Mouse (Mus musculus) embryonic facial prominence, embryonic 14.5 days (tissue): ENCODE measurements around the gene Acox1. TPM values are rescaled to one million over a fixed set of nuclear protein-coding genes. Genes with fewer than 3 reads are reported as not detected.

ENCODE experiments used
- ATAC-seq: fragments of 200-750 bp; cut with Nextera tagmentation; 2 replicates; pipeline ENCODE4 v1.8.0; 2017; ENCODE audit warnings: low read depth, moderate number of reproducible peaks, moderate TSS enrichment
- DNase-seq: peaks from one replicate; pipeline ENCODE4 v3.0.0-alpha.2; 2015; ENCODE audit warnings: low spot score
- H3K27ac ChIP-seq: fragments of 300-500 bp; sonication (generic); replicated peaks from 2 replicates; pipeline ENCODE4 v1.5.1; 2014; ENCODE audit warnings: low read depth, mild to moderate bottlenecking, low read length, moderate library complexity
- H3K27me3 ChIP-seq: fragments of 300-500 bp; sonication (generic); replicated peaks from 2 replicates; pipeline ENCODE4 v1.6.1; 2014; ENCODE audit warnings: low read length; ENCODE audit not compliant: control insufficient read depth, insufficient read depth
- H3K36me3 ChIP-seq: fragments of 300-500 bp; sonication (generic); 2 replicates; pipeline ENCODE4 v1.6.1; 2014; ENCODE audit warnings: low read length, mixed read lengths; ENCODE audit not compliant: control insufficient read depth, insufficient read depth
- H3K4me1 ChIP-seq: fragments of 300-500 bp; sonication (generic); 2 replicates; pipeline ENCODE4 v1.6.1; 2014; ENCODE audit warnings: antibody characterized with exemption, low read length; ENCODE audit not compliant: control insufficient read depth, insufficient read depth
- H3K4me2 ChIP-seq: fragments of 300-500 bp; sonication (generic); 2 replicates; pipeline ENCODE4 v1.6.1; 2014; ENCODE audit warnings: low read depth, mild to moderate bottlenecking, low read length, moderate library complexity, mixed read lengths
- H3K4me3 ChIP-seq: fragments of 300-500 bp; sonication (generic); 2 replicates; pipeline ENCODE4 v1.5.1; 2014; ENCODE audit warnings: low read depth, mild to moderate bottlenecking, low read length
- H3K9ac ChIP-seq: fragments of 300-500 bp; sonication (generic); 2 replicates; pipeline ENCODE4 v1.6.1; 2014; ENCODE audit warnings: low read depth, mild to moderate bottlenecking, low read length, moderate library complexity, mixed read lengths
- H3K9me3 ChIP-seq: fragments of 300-500 bp; sonication (generic); 2 replicates; pipeline ENCODE4 v1.6.1; 2016; ENCODE audit warnings: low read length; ENCODE audit not compliant: control insufficient read depth
- WGBS: fragments of 180-500 bp; shearing (Covaris S2); extraction: QIAGEN DNeasy Blood & Tissue Kit; methylation state at CpG from one replicate; pipeline ENCODE4 v1.1.7; 2014; 5-methylcytosine and 5-hydroxymethylcytosine counted together
- polyA plus RNA-seq: library from polyadenylated mRNA; unstranded; fragments of >200 nt; fragmentation: Nextera tagmentation; extraction: Ambion mirVana; gene quantifications from 2 replicates; pipeline ENCODE4 v1.2.1, GENCODE M21; 2014

Acox1 gene
- polyA plus RNA-seq, 1 experiment from 2014 or later = 30.8 TPM

DNA sequence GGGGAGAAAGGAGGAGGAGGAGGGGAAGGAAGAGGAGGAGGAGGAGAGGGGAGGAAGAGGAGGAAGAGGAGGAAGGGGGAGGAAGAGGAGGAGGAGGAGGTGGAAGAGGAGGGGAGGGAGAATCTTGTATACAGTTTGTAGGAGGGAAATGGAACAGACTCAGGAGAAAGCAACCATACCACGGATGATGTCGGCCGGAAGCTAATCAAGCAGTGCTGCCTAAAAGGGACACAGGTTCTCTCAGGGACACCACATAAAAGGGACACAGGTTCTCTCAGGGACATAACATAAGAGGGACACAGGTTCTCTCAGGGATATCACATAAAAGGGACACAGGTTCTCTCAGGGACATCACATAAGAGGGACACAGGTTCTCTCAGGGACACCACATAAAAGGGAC lies 29.6 kb downstream of the Acox1 start:
- H3K4me3 ChIP-seq = no peak overlapping the region
- ATAC-seq = no peak
- no peak overlapping the region for H3K27ac ChIP-seq
- peaks cover 11% of the 10 kb centered on the region; the same call in 1 of the 2 replicates for H3K4me1 ChIP-seq
- H3K27me3 ChIP-seq = no peaks in the 10 kb centered on the region
- H3K9ac ChIP-seq = no peak overlapping the region
- WGBS = 78% methylated on average over 3 of the region's 3 CpGs
- no peak overlapping the region for H3K4me2 ChIP-seq
- peaks cover 53% of the 10 kb centered on the region for H3K36me3 ChIP-seq
- no peak for DNase-seq
- no peaks in the 10 kb centered on the region for H3K9me3 ChIP-seq

DNA sequence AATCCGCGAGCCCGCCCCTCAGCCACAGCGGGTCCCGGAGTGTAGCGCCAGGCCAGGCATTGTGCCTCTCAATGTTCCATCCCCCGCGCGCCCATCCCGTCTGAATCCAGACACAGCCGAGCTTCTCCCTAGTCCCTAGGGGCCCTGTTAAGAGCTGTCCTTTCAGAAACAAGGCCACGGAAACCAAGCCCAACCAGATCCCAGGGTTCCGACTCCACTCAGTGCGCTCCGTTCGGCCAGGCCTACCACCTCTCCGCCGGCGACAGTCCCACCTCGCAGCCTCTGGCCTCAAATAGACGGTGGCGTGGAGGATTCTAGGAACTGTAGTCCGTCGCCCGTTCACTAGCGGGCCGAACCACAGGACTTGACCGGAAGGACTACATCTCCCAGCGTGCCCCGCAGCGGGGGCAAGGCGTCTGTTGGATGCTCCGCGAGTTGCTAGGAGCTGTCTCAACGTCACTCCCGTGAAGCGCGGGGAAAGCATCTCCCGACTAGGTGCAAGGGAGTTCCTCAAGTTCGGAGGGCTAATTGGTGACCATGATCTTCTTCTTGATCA lies 30.9 kb downstream of the Acox1 start, which contains the start of gene Fbf1:
TSS of gene Fbf1 (minus strand) at position 283 of the 556 bp plus-strand sequence.
- WGBS = under 1% methylated on average over 39 of the region's 40 CpGs

DNA sequence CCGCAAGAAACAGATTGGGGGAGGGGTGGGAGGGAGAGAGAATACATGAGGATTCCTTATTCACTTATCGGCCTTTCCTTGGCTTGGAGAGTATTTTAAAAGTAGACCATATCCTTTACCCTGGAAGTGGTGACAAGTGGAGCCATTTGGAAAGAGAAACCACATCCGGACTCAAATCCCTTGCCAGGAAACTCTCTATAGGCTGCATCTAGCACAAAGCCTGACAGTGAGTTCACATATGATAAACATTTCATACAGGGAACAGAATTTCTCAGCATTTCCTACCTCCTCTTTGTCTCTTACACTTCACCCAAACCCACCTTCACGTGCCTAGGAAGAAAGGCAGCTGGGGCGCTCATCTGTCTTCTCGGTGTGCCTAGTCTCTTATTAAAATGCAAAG lies 31.6 kb downstream of the Acox1 start:
- H3K4me1 ChIP-seq = peaks cover 11% of the 10 kb centered on the region; the same call in 1 of the 2 replicates
- no peak for ATAC-seq
- peak; percentile 84 for DNase-seq
- H3K27me3 ChIP-seq = no peaks in the 10 kb centered on the region
- WGBS = 5% methylated on average over 6 of the region's 6 CpGs
- peak overlapping the region; percentile 81 for H3K4me2 ChIP-seq
- peak overlapping the region; percentile 79 for H3K4me3 ChIP-seq
- H3K9ac ChIP-seq = peak overlapping the region; percentile 86
- H3K9me3 ChIP-seq = no peaks in the 10 kb centered on the region
- peaks cover 41% of the 10 kb centered on the region for H3K36me3 ChIP-seq
- H3K27ac ChIP-seq = peak overlapping the region; percentile 95

More for the DNA sequence above, 30.9 kb downstream of the Acox1 start, which contains the start of gene Fbf1:
- Histone ChIP-seq H3K27me3 (no peaks in the 10 kb centered on the region), H3K4me1 (peaks cover 11% of the 10 kb centered on the region; the same call in 1 of the 2 replicates), H3K4me3 (peak within 1 kb of the TSS; percentile 79), H3K27ac (peak within 1 kb of the TSS; percentile 95), H3K36me3 (peaks cover 48% of the 10 kb centered on the region), H3K4me2 (peak within 1 kb of the TSS; percentile 81), H3K9me3 (no peaks in the 10 kb centered on the region), H3K9ac (peak within 1 kb of the TSS; percentile 86)
- peak; percentile 98 for ATAC-seq
- peak; percentile 99 for DNase-seq

DNA sequence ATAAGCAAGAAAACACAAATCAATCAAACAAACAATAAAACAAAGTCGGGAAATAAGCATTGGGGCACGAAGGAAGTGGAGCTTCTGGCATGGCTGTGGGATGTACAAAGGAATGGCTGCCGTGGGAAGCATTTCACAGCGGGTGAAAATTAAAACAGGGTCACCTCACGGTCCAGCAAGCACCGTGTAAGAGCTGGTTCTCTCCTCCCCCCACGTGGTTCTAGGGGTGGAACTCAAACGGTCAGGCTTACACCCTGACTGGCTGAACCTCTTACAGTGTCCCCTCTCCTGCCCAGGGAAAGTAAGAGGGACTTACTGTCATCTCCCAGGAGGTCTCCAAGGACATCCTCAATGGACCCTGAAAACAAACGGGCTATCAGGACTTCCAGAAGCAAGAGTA lies 35.8 kb downstream of the Acox1 start:
- no peak overlapping the region for H3K9ac ChIP-seq
- no peak overlapping the region for H3K4me2 ChIP-seq
- DNase-seq (no peak), ATAC-seq (no peak)
- H3K36me3 ChIP-seq = peaks cover 62% of the 10 kb centered on the region
- WGBS = 54% methylated on average over 9 of the region's 9 CpGs
- peaks cover 11% of the 10 kb centered on the region; the same call in 1 of the 2 replicates for H3K4me1 ChIP-seq
- no peaks in the 10 kb centered on the region for H3K27me3 ChIP-seq
- H3K4me3 ChIP-seq = no peak overlapping the region
- H3K27ac ChIP-seq = no peak overlapping the region
- H3K9me3 ChIP-seq = no peaks in the 10 kb centered on the region

DNA sequence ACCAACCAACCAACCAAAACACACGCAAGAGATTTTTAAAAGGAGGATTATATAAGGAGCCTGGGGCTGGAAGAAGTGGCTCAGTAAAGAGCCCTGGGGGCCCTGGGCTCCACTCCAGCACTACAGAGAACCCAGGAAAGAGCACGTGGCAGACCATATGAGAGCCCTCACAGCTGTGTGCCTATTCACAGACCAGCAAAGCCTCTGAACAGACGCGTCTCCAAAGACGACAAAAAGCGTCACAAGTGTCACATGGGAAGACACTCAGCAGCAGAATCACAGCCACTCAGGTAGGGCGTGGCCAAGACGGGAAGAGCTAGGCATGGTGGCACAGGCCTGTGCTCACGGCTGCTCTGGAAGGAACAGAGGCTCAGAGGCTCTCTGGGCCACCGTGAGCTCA lies 36.7 kb downstream of the Acox1 start:
- 0 out of 2 replicates have a peak overlapping the region, but pooled peaks have one; percentile 15 for H3K27ac ChIP-seq
- 0 out of 2 replicates have a peak, but pooled peaks have one; percentile 20 for ATAC-seq

DNA sequence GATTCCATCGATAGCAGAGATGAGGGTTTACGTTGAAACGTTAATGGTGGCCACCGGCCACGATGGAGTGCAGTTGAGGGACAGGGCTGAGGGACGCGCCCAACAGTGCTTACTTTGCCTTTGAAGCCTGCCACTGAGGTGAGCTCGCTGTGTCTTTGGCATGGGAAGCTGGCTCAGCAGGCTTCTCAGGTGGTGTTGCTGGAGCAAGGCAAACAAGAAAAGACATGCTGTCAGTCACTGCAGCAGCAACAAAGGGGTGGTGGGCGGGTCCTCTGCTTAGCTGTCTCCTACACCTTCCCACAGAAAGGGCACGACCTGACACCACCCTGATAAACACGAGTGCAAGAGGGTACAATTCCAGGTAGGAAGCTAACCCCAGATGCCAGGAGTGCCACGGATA lies 37.5 kb downstream of the Acox1 start:
- WGBS = 65% methylated on average over 12 of the region's 12 CpGs
- H3K4me2 ChIP-seq = no peak overlapping the region
- ATAC-seq (peak; percentile 79), DNase-seq (peak; percentile 78)
- no peaks in the 10 kb centered on the region for H3K9me3 ChIP-seq
- no peak overlapping the region for H3K4me3 ChIP-seq
- peak overlapping the region; percentile 48 for H3K27ac ChIP-seq
- H3K27me3 ChIP-seq = no peaks in the 10 kb centered on the region
- no peak overlapping the region for H3K9ac ChIP-seq
- peaks cover 2% of the 10 kb centered on the region; the same call in 1 of the 2 replicates for H3K4me1 ChIP-seq
- H3K36me3 ChIP-seq = peaks cover 79% of the 10 kb centered on the region

More for the DNA sequence above, 36.7 kb downstream of the Acox1 start:
- Histone ChIP-seq H3K9ac (no peak overlapping the region), H3K4me3 (no peak overlapping the region), H3K4me1 (peaks cover 11% of the 10 kb centered on the region; the same call in 1 of the 2 replicates), H3K27me3 (no peaks in the 10 kb centered on the region), H3K4me2 (no peak overlapping the region), H3K36me3 (peaks cover 70% of the 10 kb centered on the region), H3K9me3 (no peaks in the 10 kb centered on the region)
- 78% methylated on average over 10 of the region's 10 CpGs for WGBS
- peak; percentile 51 for DNase-seq

DNA sequence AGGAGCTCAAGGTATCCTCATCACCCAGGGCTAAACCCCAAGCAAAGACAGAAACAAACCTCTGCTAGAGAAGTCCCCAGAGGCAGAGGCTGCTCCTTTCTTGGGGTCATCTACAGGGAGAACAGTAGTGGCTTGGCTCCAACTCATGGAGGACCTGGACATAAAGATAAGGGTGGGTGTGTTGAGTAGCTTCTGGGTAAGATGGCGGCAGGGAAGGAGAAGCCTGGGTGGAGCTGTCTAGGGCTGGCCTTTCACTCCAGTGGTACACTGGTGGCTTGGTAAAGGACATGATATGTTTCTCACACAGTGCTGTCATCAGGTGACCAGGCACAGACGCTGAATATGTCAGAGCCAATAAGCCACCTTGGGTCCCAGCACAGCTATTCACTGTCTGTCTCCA lies 47.9 kb downstream of the Acox1 start:
- Histone ChIP-seq H3K36me3 (peaks cover 99% of the 10 kb centered on the region), H3K27me3 (no peaks in the 10 kb centered on the region), H3K4me2 (no peak overlapping the region), H3K4me1 (no peaks in the 10 kb centered on the region), H3K9ac (no peak overlapping the region), H3K9me3 (no peaks in the 10 kb centered on the region), H3K27ac (no peak overlapping the region), H3K4me3 (no peak overlapping the region)
- 92% methylated on average over 2 of the region's 2 CpGs for WGBS
- no peak for ATAC-seq
- DNase-seq = no peak

DNA sequence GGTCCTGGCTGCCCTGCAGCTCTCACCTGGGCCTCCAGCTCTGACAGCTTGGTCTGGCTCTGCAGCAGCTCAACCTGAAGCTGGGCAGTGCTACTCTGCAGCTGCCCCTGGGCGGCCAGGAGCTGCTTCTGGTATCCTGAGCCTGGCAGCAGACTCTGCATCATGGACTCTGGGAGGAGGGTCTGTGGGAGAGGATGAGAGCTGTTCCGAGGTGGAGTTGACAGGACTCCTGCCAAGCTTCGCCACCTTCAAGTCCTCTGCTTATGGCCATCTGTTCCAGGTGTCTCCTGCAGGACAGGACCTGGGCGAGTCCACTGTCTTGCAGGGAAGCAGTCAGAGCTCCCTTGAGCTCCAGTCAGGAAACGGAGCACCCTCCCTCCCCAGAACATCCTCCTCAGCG lies 49.5 kb downstream of the Acox1 start:
- WGBS = 80% methylated on average over 6 of the region's 6 CpGs
- no peak overlapping the region for H3K4me3 ChIP-seq
- H3K9ac ChIP-seq = no peak overlapping the region
- no peaks in the 10 kb centered on the region for H3K27me3 ChIP-seq
- H3K4me2 ChIP-seq = no peak overlapping the region
- H3K4me1 ChIP-seq = no peaks in the 10 kb centered on the region
- peaks cover 99% of the 10 kb centered on the region for H3K36me3 ChIP-seq
- no peak for ATAC-seq
- H3K27ac ChIP-seq = no peak overlapping the region
- no peak for DNase-seq
- no peaks in the 10 kb centered on the region for H3K9me3 ChIP-seq

DNA sequence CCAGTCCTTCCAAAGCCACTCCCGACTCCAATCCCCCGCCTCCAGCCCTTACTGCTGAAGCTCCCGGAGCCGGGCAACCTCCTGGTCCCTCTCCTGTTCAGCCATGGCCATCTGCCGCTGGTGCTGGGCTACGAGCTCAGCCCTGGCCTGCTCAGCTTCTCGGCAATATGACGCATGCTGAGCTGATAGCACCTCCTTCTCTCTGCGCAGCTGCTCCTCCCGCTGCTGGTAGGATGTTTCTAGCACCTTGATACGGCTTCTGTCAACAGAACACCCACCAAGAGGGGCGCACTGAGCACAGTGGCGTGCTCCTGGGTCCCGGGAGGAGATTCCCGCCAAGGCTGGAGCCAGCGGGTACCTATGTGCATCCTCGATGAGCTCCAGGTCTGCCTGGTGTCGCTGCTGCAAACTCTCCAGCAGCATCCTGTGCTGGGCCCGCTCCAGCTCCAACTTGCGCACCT lies 50.1 kb downstream of the Acox1 start:
- Histone ChIP-seq H3K27me3 (no peaks in the 10 kb centered on the region), H3K9ac (no peak overlapping the region), H3K36me3 (peaks cover 99% of the 10 kb centered on the region), H3K27ac (no peak overlapping the region), H3K4me2 (no peak overlapping the region), H3K4me1 (no peaks in the 10 kb centered on the region), H3K4me3 (no peak overlapping the region), H3K9me3 (no peaks in the 10 kb centered on the region)
- ATAC-seq = no peak
- WGBS = 65% methylated on average over 20 of the region's 20 CpGs
- no peak for DNase-seq
